Mouse (Mus musculus): Measurements from ENCODE around the gene Uts2r.
A peak's percentile ranks its signal among the peaks of the same experiment; 100 is the strongest.

Uts2r gene

DNA sequence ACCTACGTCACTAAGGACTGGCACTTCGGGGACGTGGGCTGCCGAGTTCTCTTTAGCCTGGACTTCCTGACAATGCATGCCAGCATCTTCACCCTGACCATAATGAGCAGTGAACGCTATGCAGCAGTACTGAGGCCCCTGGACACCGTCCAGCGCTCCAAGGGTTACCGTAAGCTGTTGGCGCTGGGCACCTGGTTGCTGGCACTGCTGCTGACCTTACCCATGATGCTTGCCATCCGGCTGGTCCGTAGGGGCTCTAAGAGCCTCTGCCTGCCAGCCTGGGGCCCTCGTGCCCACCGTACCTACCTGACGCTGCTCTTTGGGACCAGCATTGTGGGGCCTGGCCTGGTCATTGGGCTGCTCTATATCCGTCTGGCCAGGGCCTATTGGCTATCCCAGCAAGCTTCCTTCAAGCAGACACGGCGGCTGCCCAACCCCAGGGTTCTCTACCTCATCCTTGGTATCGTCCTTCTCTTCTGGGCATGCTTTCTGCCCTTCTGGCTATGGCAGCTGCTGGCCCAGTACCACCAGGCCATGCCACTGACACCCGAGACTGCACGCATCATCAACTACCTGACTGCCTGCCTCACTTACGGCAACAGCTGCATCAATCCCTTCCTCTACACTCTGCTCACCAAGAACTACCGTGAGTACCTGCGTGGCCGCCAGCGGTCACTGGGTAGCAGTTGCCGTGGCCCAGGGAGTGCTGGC is 720 bp downstream of the Uts2r start:
- no peak for DNase-seq (ENCODE audit: low spot score in 2 of 2)

DNA sequence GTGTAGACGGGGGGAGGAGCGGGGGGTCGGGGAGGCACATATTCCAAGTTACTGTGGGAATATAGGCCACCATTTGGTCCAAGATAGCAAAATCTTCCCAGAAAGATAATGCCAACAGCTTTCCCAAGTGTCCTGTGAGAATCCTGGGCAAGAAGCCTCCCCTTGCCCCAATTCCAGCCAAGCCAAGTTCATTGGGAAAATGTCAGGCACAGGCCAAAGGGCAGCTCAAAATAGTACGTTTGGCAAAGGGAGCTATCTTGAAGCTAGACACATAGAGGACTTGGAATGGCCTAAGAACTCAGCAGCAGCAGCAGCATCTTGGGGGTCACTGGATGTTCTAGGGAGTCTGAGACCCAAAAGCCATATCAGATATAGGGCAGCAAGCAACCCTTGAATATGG is 3.7 kb downstream of the Uts2r start:
- DNase-seq (ENCODE audit: low spot score in 2 of 2): no peak

GRCm38 (mm10) chr11:121173203-121173602 is 13.1 kb downstream of the Uts2r start:
- no peak for DNase-seq (ENCODE audit: low spot score in 2 of 2)

DNA sequence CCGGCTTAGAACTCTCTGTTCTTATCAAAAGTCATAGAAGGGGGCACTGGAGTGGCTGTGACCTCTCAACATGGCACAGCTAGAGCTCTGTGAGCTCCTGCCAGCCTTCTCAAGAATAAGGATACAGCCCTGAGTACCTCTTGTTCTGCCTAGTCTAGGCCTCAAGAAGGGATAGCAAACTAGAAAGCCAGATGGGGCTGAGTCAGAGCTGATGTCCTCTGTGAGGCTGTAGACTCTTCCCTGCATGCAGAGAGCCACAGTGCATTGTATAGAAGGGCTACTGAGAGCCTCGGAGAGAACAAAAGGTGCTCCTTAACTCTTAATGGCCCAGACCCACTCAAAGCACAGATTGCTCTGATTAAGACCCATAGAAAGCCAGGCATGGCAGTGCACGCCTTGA is 14.2 kb downstream of the Uts2r start:
- DNase-seq (ENCODE audit: low spot score in 2 of 2): no peak

GRCm38 (mm10) chr11:121176285-121177270 is 16.5 kb downstream of the Uts2r start:
- DNase-seq (ENCODE audit: low spot score in 2 of 2): peak; percentile 18 to 24

DNA sequence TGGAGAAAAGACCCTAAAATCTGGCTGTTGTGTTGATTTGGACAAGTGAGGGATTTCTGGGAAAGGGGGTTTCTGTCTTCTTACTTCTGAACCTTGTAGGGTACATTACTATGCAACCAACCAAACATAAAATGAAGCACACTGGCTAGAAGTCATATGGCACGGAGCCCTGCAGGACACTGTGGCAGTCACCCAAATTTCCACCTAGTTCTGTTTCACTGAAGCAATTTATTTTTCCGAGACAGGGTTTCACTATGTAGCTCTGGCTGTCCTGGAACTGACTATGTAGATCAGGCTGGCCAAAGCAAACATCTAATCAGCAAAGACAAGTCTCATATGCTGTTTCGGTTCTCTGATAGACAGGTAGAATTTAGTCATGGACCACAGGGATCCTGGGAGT is 29.6 kb downstream of the Uts2r start:
- DNase-seq (ENCODE audit: low spot score in 2 of 2): no peak

- no peak for DNase-seq (ENCODE audit: low spot score in 2 of 2)
Measured at GRCm38 (mm10) chr11:121192742-121193141, 32.7 kb downstream of the Uts2r start.

GRCm38 (mm10) chr11:121193415-121193814 is 33.3 kb downstream of the Uts2r start:
- no peak for DNase-seq (ENCODE audit: low spot score in 2 of 2)

DNA sequence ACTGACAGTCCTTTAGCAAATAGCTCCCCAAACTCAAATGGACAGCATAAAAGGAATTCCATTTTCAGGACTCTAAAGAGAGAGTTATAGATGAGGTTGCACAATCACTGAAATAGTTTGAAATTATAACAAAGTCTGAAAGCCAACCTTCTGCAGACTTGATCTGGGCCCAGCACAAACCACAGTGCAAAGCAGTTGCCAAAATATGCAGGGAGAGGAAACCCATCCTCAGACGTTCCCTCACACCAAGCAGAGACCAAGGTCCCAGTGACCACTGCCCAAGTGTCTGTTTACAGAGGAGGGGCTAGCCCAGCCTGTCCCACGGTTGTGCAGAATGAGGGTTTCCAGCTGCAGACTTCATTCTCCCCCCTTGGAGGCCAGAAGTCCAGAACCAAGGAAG is 38.6 kb downstream of the Uts2r start:
- no peak for DNase-seq (ENCODE audit: low spot score in 2 of 2)

DNA sequence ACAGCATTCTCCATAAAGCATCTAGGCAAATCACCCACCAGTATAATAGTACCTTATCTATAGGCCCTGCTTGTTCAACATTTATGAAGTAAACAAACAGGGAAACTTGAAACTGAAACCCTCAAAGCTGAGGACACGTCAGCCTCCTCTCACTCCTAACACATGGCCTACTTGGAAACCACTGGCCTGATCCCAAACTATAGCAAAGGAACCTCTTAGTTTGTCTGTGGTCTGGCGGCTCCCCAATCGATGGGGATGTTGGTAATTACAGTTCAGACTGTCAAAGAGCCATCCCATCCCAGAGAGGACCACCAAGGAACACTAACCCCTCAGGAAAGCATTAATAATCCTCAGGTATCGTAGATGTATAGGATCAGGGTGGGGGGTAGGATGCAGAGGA is 39.8 kb downstream of the Uts2r start:
- no peak for DNase-seq (ENCODE audit: low spot score in 2 of 2)

GRCm38 (mm10) chr11:121200781-121201180 is 40.7 kb downstream of the Uts2r start:
- no peak for DNase-seq (ENCODE audit: low spot score in 2 of 2)

- peak in 1 of 2 experiments; percentile 53 for DNase-seq (ENCODE audit: low spot score in 2 of 2)
Measured at GRCm38 (mm10) chr11:121201436-121202198, 41.5 kb downstream of the Uts2r start.

- DNase-seq (ENCODE audit: low spot score in 2 of 2): no peak
Measured at GRCm38 (mm10) chr11:121203859-121204160, 43.7 kb downstream of the Uts2r start.

DNA sequence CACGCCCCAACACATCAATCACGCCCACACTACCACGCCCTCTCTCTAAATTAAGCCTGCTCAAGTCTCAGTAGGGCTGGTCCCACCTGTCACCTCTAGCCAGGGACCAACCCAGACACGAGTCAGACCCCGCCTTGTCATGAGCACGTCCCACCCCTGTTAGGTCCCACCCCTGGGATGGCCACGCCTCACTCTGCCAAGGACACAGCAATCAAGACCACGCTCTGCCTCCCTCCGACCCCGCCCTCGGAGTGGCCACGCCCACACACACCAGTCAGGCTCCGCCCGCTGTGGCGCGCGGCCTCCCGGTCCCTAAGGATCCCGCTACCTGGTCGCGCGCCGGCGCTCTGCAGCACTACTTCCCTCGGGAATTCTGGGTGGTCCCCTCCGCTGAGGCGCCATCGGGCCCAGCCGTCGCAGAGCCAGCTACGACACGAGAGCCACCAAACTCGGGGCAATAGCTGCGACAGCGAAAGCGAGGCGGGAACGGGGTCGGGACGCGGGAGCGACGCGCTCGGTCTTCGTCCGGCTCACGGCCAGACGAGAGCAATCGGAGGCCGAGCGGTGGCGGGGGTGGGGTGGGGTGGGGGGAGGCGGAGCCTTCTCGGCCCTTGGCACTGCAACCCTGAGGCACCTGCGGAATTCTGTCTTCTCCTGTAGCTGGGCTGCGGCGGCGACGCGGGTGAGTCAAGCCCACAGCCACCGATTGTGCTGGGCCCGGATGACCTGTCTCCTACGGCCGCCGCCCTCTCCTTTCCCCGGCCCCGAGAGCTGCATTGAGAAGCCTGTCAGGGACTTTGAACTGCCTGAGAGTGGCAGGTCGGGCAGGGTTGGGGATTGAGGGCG is 44.3 kb downstream of the Uts2r start, which contains the start of the genes Hexdc and Ogfod3:
Hexdc (plus strand) TSS at position 273 of the 846 bp plus-strand sequence.
Ogfod3 (minus strand) TSS at position 551 of the 846 bp plus-strand sequence.
- peak; percentile 89 to 93 for DNase-seq (ENCODE audit: low spot score in 2 of 2)

Data from frontal cortex, postnatal 36 days (tissue).